Mouse (Mus musculus): ENCODE data around the gene Abl2. TPM values are rescaled to one million over a fixed set of nuclear protein-coding genes. Genes with fewer than 3 reads are reported as not detected.
A peak's percentile ranks its signal among the peaks of the same experiment; 100 is the strongest.

The Abl2 gene
- polyA plus RNA-seq, 1 experiment from 2014 or later: 2.5 TPM

GRCm38 (mm10) chr1:156642813-156643212, 84.2 kb downstream of the Abl2 start:
- WGBS (ENCODE audit: insufficient replicate concordance): 50% methylated on average over 12 of the region's 12 CpGs
- H3K4me3 ChIP-seq: no peak overlapping the region
- H3K27me3 ChIP-seq (replicated peaks): no peaks in the 10 kb centered on the region
- no peaks in the 10 kb centered on the region for H3K9me3 ChIP-seq (replicated peaks)
- peaks cover 67% of the 10 kb centered on the region for H3K36me3 ChIP-seq
- ATAC-seq: no peak
- peaks cover 14% of the 10 kb centered on the region for H3K4me1 ChIP-seq
- H3K4me2 ChIP-seq: no peak overlapping the region
- H3K9ac ChIP-seq: no peak overlapping the region
- no peak overlapping the region for H3K27ac ChIP-seq

- Histone ChIP-seq H3K27me3 (replicated peaks) (no peaks in the 10 kb centered on the region), H3K27ac (no peak overlapping the region), H3K4me2 (no peak overlapping the region), H3K4me3 (no peak overlapping the region), H3K36me3 (peaks cover 60% of the 10 kb centered on the region), H3K9me3 (replicated peaks) (no peaks in the 10 kb centered on the region), H3K9ac (no peak overlapping the region), H3K4me1 (peaks cover 14% of the 10 kb centered on the region)
- WGBS (ENCODE audit: insufficient replicate concordance): 77% methylated on average over 10 of the region's 10 CpGs
- ATAC-seq: no peak
These were observed 85.5 kb downstream of the Abl2 start for GRCm38 (mm10) chr1:156644061-156644460.

DNA sequence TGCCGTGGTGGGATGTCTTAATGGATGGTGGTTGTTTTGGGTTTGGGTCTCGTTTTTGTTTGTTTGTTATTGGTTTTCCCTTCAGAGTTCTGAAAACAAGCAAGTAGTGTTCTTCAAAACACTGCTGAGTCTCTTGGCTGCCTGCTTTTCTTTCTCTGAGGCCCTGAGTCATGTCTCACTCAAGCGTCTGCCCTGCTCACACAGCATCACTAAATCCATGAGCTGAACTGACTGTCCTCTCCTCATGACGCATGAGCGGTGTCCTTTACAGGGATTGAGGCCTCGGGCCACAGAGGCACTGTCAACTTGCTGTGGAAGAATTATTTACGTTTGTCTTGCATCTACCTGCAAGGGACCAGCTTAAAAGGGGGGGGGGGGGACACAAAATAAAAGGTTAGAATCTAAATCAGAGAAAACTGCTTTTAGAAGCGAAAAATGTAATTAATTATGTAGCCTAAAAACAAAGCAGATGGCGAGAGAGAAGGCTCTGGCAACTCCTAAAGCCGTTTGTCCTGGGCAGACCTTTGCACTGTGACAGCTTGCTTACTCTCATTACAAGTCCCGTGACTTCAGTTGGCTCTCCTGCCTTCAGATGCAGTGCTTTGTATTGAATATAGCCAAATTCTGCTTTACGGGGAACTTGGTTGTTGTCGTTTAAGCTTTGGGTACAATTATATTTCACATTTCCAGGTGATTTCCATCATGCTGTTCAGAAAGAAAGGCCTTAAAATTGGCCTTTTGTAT, 86.4 kb downstream of the Abl2 start:
- ATAC-seq: no peak
- H3K27me3 ChIP-seq (replicated peaks): no peaks in the 10 kb centered on the region
- H3K9ac ChIP-seq: no peak overlapping the region
- peaks cover 14% of the 10 kb centered on the region for H3K4me1 ChIP-seq
- peaks cover 55% of the 10 kb centered on the region for H3K36me3 ChIP-seq
- H3K4me2 ChIP-seq: no peak overlapping the region
- WGBS (ENCODE audit: insufficient replicate concordance): 79% methylated on average over 13 of the region's 13 CpGs
- no peaks in the 10 kb centered on the region for H3K9me3 ChIP-seq (replicated peaks)
- H3K4me3 ChIP-seq: no peak overlapping the region
- H3K27ac ChIP-seq: no peak overlapping the region

DNA sequence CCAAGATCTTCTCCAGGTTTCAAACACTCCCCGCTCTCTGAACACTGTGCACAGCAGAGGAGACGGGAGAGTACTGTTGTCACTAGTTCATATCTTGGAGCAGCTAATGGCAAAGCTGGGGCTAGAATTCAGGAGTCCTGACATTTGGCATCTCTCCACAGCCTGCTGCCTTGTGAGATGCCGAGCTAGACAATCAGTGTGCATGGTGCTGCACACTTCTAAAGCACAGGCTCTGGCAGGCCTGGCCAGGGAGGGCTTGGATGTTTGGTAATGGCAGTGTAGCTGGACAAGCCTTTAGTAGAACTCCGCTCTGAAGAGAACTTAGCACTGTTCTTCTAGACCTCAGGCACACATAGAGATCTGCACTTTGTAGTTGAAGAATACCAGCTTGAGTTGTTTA, 87.4 kb downstream of the Abl2 start:
- Histone ChIP-seq H3K9ac (no peak overlapping the region), H3K9me3 (replicated peaks) (no peaks in the 10 kb centered on the region), H3K36me3 (peaks cover 45% of the 10 kb centered on the region), H3K4me1 (peaks cover 14% of the 10 kb centered on the region), H3K4me2 (no peak overlapping the region), H3K27me3 (replicated peaks) (no peaks in the 10 kb centered on the region), H3K4me3 (no peak overlapping the region), H3K27ac (no peak overlapping the region)
- WGBS (ENCODE audit: insufficient replicate concordance): 81% methylated on average over 4 of the region's 4 CpGs
- ATAC-seq: no peak

DNA sequence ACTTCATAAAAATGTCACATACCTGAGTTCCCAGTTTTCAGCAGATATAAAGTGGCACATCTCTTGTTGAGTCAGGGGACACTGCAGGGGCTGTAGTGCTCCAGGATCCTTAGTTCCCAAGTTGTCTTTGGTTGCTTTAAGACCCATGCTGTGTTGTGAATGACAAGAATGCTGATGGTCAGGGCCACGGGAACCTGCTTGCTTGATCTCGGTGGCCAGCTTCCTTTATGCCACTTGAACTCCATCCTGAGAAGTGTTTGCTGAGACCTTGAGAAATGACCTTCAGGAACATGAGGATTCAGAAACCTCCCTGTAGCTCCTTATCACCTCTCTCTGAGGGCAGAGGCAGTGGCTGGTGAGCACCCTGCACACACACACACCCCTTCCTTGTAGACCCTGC, 90.1 kb downstream of the Abl2 start:
- Histone ChIP-seq H3K9me3 (replicated peaks) (no peaks in the 10 kb centered on the region), H3K27me3 (replicated peaks) (no peaks in the 10 kb centered on the region), H3K9ac (no peak overlapping the region), H3K4me3 (no peak overlapping the region), H3K4me2 (no peak overlapping the region), H3K36me3 (peaks cover 18% of the 10 kb centered on the region), H3K4me1 (no peaks in the 10 kb centered on the region), H3K27ac (no peak overlapping the region)
- ATAC-seq: no peak
- WGBS (ENCODE audit: insufficient replicate concordance): 57% methylated on average over 2 of the region's 2 CpGs

GRCm38 (mm10) chr1:156650631-156651030, 92.0 kb downstream of the Abl2 start:
- WGBS (ENCODE audit: insufficient replicate concordance): 77% methylated on average over 9 of the region's 9 CpGs
- H3K4me2 ChIP-seq: no peak overlapping the region
- ATAC-seq: no peak
- no peak overlapping the region for H3K4me3 ChIP-seq
- no peaks in the 10 kb centered on the region for H3K27me3 ChIP-seq (replicated peaks)
- no peaks in the 10 kb centered on the region for H3K9me3 ChIP-seq (replicated peaks)
- no peaks in the 10 kb centered on the region for H3K4me1 ChIP-seq
- H3K36me3 ChIP-seq: peaks cover 9% of the 10 kb centered on the region; the same call in 1 of the 2 replicates
- H3K9ac ChIP-seq: no peak overlapping the region
- H3K27ac ChIP-seq: no peak overlapping the region

- no peaks in the 10 kb centered on the region for H3K4me1 ChIP-seq
- no peaks in the 10 kb centered on the region for H3K27me3 ChIP-seq (replicated peaks)
- peaks cover 6% of the 10 kb centered on the region; the same call in 1 of the 2 replicates for H3K36me3 ChIP-seq
- H3K9ac ChIP-seq: no peak overlapping the region
- no peak overlapping the region for H3K27ac ChIP-seq
- H3K4me3 ChIP-seq: no peak overlapping the region
- no peaks in the 10 kb centered on the region for H3K9me3 ChIP-seq (replicated peaks)
- no peak for ATAC-seq
- 49% methylated on average over 6 of the region's 6 CpGs for WGBS (ENCODE audit: insufficient replicate concordance)
- no peak overlapping the region for H3K4me2 ChIP-seq
These were observed 93.7 kb downstream of the Abl2 start for GRCm38 (mm10) chr1:156652189-156652822.

DNA sequence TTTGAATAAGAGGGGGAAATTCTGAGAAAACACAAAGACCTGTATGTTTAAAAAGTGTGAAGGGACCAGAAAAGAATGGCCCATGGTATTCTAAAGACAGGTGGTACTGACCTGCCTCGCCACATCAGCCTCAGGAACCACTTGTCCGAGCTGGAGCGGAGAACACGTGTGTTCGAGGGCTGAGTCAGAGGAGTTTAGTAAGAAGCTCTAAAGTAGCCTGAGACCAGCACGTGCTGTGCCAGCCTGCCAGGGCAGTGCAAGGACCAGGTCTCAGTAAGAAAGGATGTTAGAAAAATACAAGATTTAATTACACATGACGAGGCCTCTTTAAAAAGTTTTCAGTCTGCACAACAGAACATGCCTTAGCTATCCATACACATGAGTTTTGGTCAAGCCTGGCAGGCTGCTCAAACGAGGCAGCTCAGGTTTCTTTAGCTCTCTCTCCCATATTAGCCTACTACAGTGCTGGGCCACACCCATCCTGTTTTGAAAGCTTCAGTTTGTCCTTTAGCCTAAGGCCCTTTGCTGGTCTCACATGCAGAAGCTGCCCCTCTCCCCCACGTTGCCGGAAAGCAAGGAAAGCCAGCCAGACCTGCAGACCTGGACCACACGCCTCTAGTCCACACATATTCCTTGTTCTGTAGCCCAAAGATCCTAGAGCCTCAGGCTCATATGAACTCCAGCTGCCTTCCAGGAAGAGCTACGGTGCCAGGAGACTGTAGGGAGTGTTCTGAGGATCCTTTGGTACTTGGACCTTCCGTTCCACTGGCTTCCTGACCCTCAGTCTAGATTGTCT, 96.3 kb downstream of the Abl2 start:
- Histone ChIP-seq H3K4me2 (no peak overlapping the region), H3K9ac (no peak overlapping the region), H3K9me3 (replicated peaks) (no peaks in the 10 kb centered on the region), H3K27ac (no peak overlapping the region), H3K4me1 (no peaks in the 10 kb centered on the region), H3K27me3 (replicated peaks) (no peaks in the 10 kb centered on the region), H3K36me3 (no peaks in the 10 kb centered on the region), H3K4me3 (no peak overlapping the region)
- 71% methylated on average over 13 of the region's 13 CpGs for WGBS (ENCODE audit: insufficient replicate concordance)
- no peak for ATAC-seq

GRCm38 (mm10) chr1:156657523-156657922, 98.9 kb downstream of the Abl2 start:
- Histone ChIP-seq H3K4me3 (no peak overlapping the region), H3K4me1 (peaks cover 4% of the 10 kb centered on the region; the same call in 1 of the 2 replicates), H3K27ac (no peak overlapping the region), H3K9ac (no peak overlapping the region), H3K36me3 (no peaks in the 10 kb centered on the region), H3K27me3 (replicated peaks) (no peaks in the 10 kb centered on the region), H3K4me2 (no peak overlapping the region), H3K9me3 (replicated peaks) (no peaks in the 10 kb centered on the region)
- WGBS (ENCODE audit: insufficient replicate concordance): 63% methylated on average over 4 of the region's 4 CpGs
- peak; percentile 72 for ATAC-seq

DNA sequence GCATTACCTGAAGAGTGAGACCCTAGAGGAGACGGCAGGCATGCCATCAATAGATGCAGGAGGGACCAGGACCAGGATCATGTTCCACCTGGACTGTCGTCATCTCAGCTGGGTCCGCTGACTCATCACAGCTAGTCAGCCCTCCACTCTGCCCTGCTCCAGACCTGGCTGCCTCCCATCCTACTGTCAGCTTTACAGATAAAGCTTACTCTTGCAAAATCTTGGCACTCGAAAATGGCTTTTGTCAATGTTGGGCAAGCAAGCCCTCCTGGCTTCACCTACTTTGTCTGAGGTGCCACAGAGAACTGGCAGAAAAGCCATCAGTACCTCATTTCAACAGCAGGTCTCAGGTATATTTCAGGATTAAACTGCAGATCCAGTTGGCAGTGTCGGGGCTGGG, 100.1 kb downstream of the Abl2 start:
- no peak overlapping the region for H3K27ac ChIP-seq
- H3K4me2 ChIP-seq: no peak overlapping the region
- no peak overlapping the region for H3K4me3 ChIP-seq
- H3K36me3 ChIP-seq: no peaks in the 10 kb centered on the region
- no peak overlapping the region for H3K9ac ChIP-seq
- WGBS (ENCODE audit: insufficient replicate concordance): 59% methylated on average over 5 of the region's 5 CpGs
- H3K27me3 ChIP-seq (replicated peaks): no peaks in the 10 kb centered on the region
- peaks cover 4% of the 10 kb centered on the region; the same call in 1 of the 2 replicates for H3K4me1 ChIP-seq
- ATAC-seq: no peak
- H3K9me3 ChIP-seq (replicated peaks): no peaks in the 10 kb centered on the region

GRCm38 (mm10) chr1:156659906-156660659, 101.5 kb downstream of the Abl2 start:
- H3K9me3 ChIP-seq (replicated peaks): no peaks in the 10 kb centered on the region
- no peak overlapping the region for H3K27ac ChIP-seq
- peak overlapping the region; percentile 31; the same call in 1 of the 2 replicates for H3K4me2 ChIP-seq
- no peak overlapping the region for H3K4me3 ChIP-seq
- H3K9ac ChIP-seq: no peak overlapping the region
- no peaks in the 10 kb centered on the region for H3K36me3 ChIP-seq
- no peak for ATAC-seq
- H3K4me1 ChIP-seq: peaks cover 4% of the 10 kb centered on the region; the same call in 1 of the 2 replicates
- WGBS (ENCODE audit: insufficient replicate concordance): 71% methylated on average over 13 of the region's 13 CpGs
- H3K27me3 ChIP-seq (replicated peaks): no peaks in the 10 kb centered on the region

Data from liver, embryonic 12.5 days (tissue).